Mouse (Mus musculus) E14TG2a.4 (cell line): ENCODE results near the gene Edem2.
"Not testable (repeated sequence)": the region's sequence is repeated elsewhere in the genome, so short reads cannot be mapped to it uniquely, and the experiment has no call there.

Experiments used
- H3K27me3 ChIP-seq: 2 replicates; pipeline ENCODE4 v1.6.1; 2014; ENCODE audit warnings: low read length, control low read depth; ENCODE audit not compliant: insufficient read depth
- H3K36me3 ChIP-seq: 2 replicates; pipeline ENCODE4 v1.6.1; 2014; ENCODE audit warnings: low read length, control low read depth; ENCODE audit not compliant: insufficient read depth
- H3K4me1 ChIP-seq: replicated peaks from 2 replicates; pipeline ENCODE4 v1.6.1; 2014; ENCODE audit warnings: low read depth, low read length, control low read depth
- H3K4me3 ChIP-seq: replicated peaks from 2 replicates; pipeline ENCODE4 v1.5.1; 2014; ENCODE audit warnings: mild to moderate bottlenecking, low read length
- H3K9me3 ChIP-seq: 2 replicates; pipeline ENCODE4 v1.6.1; 2014; ENCODE audit warnings: low read length, control low read depth
- CTCF ChIP-seq: conservative IDR thresholded peaks from 2 replicates; pipeline ENCODE4 v1.5.1; 2014; ENCODE audit warnings: low read length
- NANOG ChIP-seq: IDR thresholded peaks from 2 replicates; pipeline ENCODE4 v1.6.1; 2014; ENCODE audit warnings: borderline replicate concordance, low read length, mixed read lengths
- POU5F1 ChIP-seq: IDR thresholded peaks from 2 replicates; pipeline ENCODE4 v1.6.1; 2014; ENCODE audit warnings: low read length, borderline replicate concordance

Gene Edem2

DNA sequence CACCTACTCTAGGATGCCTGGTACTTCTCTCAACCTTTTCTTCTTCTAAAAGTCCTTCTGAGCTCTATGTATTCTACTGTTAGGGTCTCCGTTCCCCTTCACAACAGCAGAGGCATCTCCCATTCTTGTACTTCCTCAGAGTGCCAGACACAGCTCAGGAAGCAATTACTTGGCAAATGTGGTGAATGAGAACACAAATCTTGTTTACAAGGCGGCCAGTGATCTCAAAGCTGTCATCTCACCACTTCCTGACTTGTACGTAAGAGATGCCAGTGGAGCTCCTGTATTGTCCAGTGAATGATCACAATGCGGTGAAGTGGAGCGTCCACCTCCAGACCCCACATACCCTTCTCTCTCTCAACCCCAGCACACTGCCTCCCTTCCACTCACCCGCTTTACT lies 4.7 kb downstream of the Edem2 start:
- H3K9me3 ChIP-seq, result no peaks in the 10 kb centered on the region
- peaks cover 52% of the 10 kb centered on the region for H3K36me3 ChIP-seq
- no peak overlapping the region for H3K4me3 ChIP-seq
- no peaks in the 10 kb centered on the region for H3K27me3 ChIP-seq
- no peak for TF ChIP-seq NANOG
- TF ChIP-seq CTCF, result no peak
- TF ChIP-seq POU5F1, result no peak
- peaks cover 20% of the 10 kb centered on the region for H3K4me1 ChIP-seq

DNA sequence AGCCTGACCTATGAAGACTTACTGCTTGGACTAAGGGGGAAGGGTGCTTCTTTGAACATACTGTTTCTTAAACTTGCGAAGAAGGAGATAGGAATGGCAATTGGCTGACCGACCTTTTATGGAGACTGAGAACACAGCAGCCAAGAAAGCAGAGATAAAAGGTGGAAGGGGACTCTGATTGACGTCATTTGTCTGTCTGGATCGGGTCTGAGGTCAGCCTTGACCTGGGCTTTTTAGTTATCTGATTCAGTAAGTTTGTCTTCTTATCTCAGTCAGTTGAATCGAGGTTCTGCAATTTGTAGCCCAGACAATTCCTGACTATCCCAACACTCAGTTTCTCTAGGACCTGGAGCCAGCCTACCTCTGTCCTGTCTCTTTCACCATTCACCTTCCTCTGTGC lies 5.2 kb downstream of the Edem2 start:
- peaks cover 56% of the 10 kb centered on the region for H3K36me3 ChIP-seq
- peaks cover 19% of the 10 kb centered on the region for H3K4me1 ChIP-seq
- H3K9me3 ChIP-seq, result no peaks in the 10 kb centered on the region
- no peak overlapping the region for H3K4me3 ChIP-seq
- H3K27me3 ChIP-seq, result no peaks in the 10 kb centered on the region
- TF ChIP-seq POU5F1, result no peak
- TF ChIP-seq NANOG, result no peak
- TF ChIP-seq CTCF, result no peak

DNA sequence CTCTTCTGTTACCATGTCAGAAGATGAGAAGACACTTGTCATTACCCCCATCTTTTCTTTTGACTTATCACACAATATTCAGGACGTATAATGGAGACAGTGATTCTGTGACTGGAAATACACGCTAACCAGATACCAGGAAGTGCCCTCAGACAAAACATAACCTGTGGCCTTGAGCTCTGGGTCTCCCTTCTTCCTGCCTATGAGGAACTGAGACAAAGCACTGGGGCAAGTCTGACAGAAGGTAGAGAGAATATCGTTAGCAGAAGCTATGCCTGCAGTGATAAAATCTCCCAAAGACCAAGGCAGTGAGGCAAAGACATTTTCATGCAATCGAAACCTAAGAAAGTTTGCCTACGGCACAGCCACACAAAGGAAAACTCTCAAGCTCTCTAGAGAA lies 8.7 kb downstream of the Edem2 start:
- H3K9me3 ChIP-seq, result no peaks in the 10 kb centered on the region
- peaks cover 70% of the 10 kb centered on the region for H3K36me3 ChIP-seq
- peaks cover 15% of the 10 kb centered on the region for H3K4me1 ChIP-seq
- H3K4me3 ChIP-seq, result no peak overlapping the region
- no peaks in the 10 kb centered on the region for H3K27me3 ChIP-seq
- TF ChIP-seq CTCF (no peak), POU5F1 (no peak), NANOG (no peak)

DNA sequence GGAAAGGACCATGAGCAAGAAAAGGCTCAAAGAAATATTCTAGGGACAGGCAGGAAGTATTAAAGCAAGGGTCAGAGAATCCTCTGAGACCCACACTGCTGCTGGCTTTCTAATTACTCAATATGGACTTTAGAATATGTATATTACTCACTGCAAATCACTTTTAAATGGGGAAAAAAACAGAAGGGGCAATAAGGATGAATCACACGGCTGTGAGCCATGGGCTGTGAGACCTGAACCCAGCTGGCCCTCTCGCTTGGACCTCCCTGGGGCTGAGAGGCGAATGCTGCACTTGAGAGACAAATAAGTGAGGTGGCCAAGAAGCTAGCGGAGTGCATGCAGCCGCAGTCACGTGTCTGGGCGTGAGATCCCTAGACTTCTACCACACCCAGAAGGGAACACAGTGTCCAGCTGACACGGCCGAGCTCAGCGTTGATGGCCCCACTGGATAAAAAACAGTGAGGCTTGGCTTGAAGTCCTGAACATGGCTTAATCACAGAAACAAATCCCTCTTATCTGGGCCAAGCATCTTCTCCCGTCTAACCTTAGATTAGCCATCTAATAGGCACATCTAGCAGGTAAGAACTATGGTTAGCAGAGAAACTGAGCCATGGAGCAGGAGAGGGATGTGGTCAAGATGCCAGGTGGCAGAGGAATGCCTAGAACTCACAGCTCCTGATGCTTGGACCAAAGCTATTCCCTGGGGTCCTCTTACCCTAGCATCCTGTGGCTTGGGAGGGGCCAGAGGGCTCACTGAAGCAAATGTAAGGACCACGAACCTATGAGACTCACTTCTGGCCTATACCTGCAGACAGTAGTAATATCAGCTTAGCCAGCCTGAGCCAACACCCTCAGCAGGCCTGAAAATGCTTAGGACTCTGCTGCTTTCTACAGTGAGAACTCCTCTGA lies 11.9 kb downstream of the Edem2 start:
- TF ChIP-seq POU5F1, result no peak
- TF ChIP-seq NANOG, result no peak
- TF ChIP-seq CTCF, result no peak
- H3K9me3 ChIP-seq, result no peaks in the 10 kb centered on the region
- peaks cover 80% of the 10 kb centered on the region for H3K36me3 ChIP-seq
- H3K4me3 ChIP-seq, result no peak overlapping the region
- H3K4me1 ChIP-seq, result peaks cover 9% of the 10 kb centered on the region
- no peaks in the 10 kb centered on the region for H3K27me3 ChIP-seq

DNA sequence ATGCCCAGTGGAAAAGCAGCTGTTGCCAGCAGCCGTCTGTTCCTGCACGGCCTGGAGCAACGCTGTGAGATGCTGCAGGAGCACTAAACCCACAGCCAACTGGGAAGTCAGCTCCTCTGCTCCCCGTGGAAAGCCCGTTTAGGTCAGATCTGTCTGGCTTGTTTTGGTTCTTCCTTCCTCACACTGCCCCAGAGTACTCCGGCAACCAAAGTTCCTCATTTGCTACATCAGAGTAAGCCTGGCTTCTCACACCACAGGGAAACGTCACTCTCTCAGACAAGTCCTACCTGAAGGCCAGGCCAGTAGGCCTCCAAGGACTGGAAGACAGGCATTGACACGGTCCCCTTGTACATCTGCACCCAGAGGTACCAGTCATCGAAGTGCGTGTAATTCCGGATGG lies 18.7 kb downstream of the Edem2 start:
- no peaks in the 10 kb centered on the region for H3K4me1 ChIP-seq
- no peaks in the 10 kb centered on the region for H3K27me3 ChIP-seq
- no peaks in the 10 kb centered on the region for H3K9me3 ChIP-seq
- TF ChIP-seq POU5F1, result no peak
- TF ChIP-seq NANOG, result no peak
- no peak for TF ChIP-seq CTCF
- H3K4me3 ChIP-seq, result no peak overlapping the region
- peaks cover 90% of the 10 kb centered on the region for H3K36me3 ChIP-seq

DNA sequence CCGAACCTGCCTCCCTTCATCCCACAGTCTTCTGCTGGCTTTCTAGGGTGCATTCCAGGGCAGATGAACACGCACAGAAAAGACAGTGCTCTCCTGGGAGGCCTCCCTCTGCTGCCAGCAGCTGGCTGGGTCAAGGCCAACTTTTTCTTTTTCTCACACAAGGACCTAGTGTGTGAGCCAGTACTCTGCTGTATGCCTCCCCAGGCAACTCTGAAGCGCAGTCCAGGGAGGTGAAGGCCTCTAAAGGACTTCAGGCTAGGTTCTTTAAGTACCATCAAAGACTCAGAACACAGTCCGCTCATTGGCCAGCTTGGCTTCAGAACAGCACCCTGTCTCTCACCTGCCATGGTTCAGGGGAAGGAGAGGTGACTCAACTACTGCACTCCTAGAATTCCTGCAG lies 22.0 kb downstream of the Edem2 start:
- Histone ChIP-seq H3K4me3 (no peak overlapping the region), H3K27me3 (no peaks in the 10 kb centered on the region), H3K9me3 (no peaks in the 10 kb centered on the region), H3K36me3 (peaks cover 79% of the 10 kb centered on the region), H3K4me1 (peaks cover 10% of the 10 kb centered on the region)
- TF ChIP-seq POU5F1, result no peak
- TF ChIP-seq NANOG, result no peak
- no peak for TF ChIP-seq CTCF

DNA sequence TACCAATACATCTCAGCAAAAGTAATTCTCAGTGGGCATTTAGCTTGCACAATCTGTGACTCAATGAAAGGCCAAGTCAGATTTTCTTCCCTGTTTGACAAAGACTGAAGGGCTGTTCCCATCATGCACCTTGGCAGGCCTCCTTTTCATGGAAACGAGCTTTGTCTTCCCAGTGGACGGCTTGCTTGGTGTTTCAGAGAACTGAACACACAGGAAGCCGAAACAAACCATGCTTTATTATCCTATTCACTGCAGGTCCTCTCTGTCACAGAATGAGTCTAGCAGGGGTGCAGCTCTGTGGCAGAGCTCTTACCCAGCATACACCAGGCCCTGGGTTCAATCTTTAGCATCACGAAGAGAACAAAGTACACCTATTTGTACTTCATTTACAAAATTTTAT lies 25.6 kb downstream of the Edem2 start:
- H3K9me3 ChIP-seq, result peaks cover 5% of the 10 kb centered on the region; the same call in 1 of the 2 replicates
- no peaks in the 10 kb centered on the region for H3K27me3 ChIP-seq
- peaks cover 50% of the 10 kb centered on the region for H3K36me3 ChIP-seq
- peaks cover 22% of the 10 kb centered on the region for H3K4me1 ChIP-seq
- H3K4me3 ChIP-seq, result no peak overlapping the region
- TF ChIP-seq POU5F1 (no peak), CTCF (no peak), NANOG (no peak)

DNA sequence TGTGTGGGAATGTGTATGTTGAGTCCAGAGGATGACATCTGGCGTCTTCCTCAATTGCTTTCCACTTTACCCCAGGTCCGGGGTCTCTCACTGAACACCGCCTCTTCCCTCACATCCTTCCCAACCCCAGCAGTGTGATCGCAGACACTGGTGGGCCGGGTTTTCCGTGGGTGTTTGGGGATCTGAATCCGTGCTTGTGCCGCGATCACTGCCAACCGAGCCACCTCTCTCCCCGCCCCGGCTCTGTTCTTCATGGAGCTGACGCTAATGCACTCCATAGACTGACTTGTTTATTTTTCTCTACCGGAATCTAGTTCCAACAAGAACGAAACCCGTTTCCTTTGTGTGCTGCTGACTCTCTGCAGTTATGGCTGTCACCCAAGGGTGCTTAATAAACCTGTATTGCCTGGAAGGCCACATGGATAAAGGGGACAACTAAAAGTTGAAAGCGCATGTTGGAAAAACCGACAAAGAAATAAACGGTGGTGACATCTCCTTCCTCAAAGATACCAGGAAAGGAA lies 27.8 kb downstream of the Edem2 start:
- H3K4me1 ChIP-seq, result peaks cover 22% of the 10 kb centered on the region
- peaks cover 32% of the 10 kb centered on the region for H3K36me3 ChIP-seq
- peaks cover 5% of the 10 kb centered on the region; the same call in 1 of the 2 replicates for H3K9me3 ChIP-seq
- no peaks in the 10 kb centered on the region for H3K27me3 ChIP-seq
- no peak for TF ChIP-seq POU5F1
- no peak overlapping the region for H3K4me3 ChIP-seq

DNA sequence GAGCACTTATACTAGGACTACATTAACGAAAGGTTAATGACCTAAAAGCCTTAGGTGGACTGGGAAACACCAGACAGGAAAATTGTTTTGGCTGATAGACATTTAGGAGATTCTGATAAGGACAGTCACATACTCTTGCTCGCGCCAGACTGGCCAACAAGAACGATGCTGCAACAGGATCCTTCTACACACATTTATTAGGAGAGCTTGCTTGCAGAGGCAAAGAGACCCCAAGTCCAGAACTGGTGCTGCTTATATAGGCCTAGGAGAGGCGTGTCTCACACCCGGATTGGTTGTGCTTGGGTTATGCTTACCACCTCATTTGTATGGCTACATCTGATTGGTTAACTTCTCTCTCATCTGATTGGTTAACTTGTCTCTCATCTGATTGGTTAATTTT lies 30.8 kb downstream of the Edem2 start:
- H3K27me3 ChIP-seq, H3K9me3 ChIP-seq, H3K4me3 ChIP-seq: not testable (repeated sequence)
- peaks cover 13% of the 10 kb centered on the region for H3K36me3 ChIP-seq
- peaks cover 24% of the 10 kb centered on the region for H3K4me1 ChIP-seq
